Mouse (Mus musculus) lung, adult 18-20 months (tissue): Measurements from ENCODE around the gene Gm19668.
"Not testable (repeated sequence)": the region's sequence is repeated elsewhere in the genome, so short reads cannot be mapped to it uniquely, and the experiment has no call there.

ENCODE experiments used
- DNase-seq, 2 experiments: peaks; one replicate each; pipeline ENCODE4 v3.0.0; 2022; ENCODE audit warnings: mixed read lengths in 2 of 2

Gm19668 gene

GRCm38 (mm10) chr10:77769727-77770126 is 29.2 kb downstream of the Gm19668 start:
- DNase-seq = no peak

GRCm38 (mm10) chr10:77759582-77759981 is 39.4 kb downstream of the Gm19668 start, which contains the start of gene Gm3233:
TSS of gene Gm3233 (minus strand) at chr10:77759682.
- DNase-seq = not testable (repeated sequence)

- DNase-seq = no peak
Observed at GRCm38 (mm10) chr10:77753448-77753847, 45.5 kb downstream of the Gm19668 start.

GRCm38 (mm10) chr10:77752312-77752711 is 46.6 kb downstream of the Gm19668 start:
- not testable (repeated sequence) for DNase-seq

- DNase-seq = not testable (repeated sequence)
Observed at GRCm38 (mm10) chr10:77751254-77751653, 47.7 kb downstream of the Gm19668 start, which contains the start of gene Gm9736. TSS of gene Gm9736 (minus strand) at chr10:77751354.

GRCm38 (mm10) chr10:77750686-77751085 is 48.2 kb downstream of the Gm19668 start:
- DNase-seq = not testable (repeated sequence)
